Mouse (Mus musculus): ENCODE data around the gene Cdkn2c. TPM values are rescaled to one million over a fixed set of nuclear protein-coding genes. Genes with fewer than 3 reads are reported as not detected.
"Not testable (repeated sequence)": the region's sequence is repeated elsewhere in the genome, so short reads cannot be mapped to it uniquely, and the experiment has no call there.

Cdkn2c gene
- 3.9 and 6.0 TPM in 2 replicates for polyA plus RNA-seq (2012; rRNA removed)

DNA sequence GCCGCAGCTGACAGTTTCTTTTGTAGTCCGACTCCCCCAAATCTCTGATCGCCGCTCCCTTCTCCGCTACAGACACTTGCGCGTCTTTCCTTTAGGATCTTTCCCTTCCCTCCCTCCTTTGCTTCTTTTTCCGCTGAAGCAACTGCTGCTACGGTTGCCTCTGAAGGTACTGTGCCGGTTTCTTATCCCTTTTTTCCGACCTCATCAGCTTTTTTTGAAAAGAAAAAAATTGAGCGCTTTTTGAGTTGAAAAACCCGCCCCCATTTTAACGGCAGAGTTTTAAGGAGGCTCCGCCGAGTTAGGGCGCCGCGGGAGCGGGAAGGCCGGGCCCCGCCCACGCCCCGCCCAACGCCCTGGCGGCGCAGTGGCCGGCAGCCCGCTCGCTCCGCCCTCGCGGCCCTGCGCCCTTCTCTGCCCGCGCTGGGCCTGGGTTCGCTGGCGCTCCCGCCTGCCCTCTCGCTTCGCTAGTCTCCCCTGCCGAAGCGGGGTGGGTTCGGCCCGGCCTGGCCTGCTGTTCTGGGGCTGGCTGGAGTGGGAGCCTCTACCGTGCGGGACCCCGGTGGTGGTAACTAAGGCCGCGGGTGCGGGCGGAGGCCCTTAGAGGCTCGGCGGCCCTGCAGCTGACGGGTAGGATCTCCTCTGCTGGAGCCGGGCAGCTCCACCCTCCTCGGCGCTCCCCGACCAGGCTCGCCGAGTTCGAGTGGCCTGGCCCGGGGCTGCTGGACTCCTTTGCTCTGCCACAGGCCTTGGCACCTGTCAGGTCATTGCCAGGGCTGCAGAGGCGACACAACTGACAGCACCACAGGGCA lies at the start of gene Cdkn2c:
Gene Cdkn2c (minus strand): TSS at position 729 of the 809 bp plus-strand sequence.
- Histone ChIP-seq H3K4me3 (ENCODE audit: low read depth, low read length) (peak within 1 kb of the TSS; percentile 83), H3K36me3 (ENCODE audit: control insufficient read depth, insufficient read depth, low read length) (no peaks in the 10 kb centered on the region), H3K27ac (ENCODE audit: insufficient read depth, low read depth, low read length) (peak within 1 kb of the TSS; percentile 96), H3K4me1 (ENCODE audit: control insufficient read depth, insufficient read depth, insufficient read length, low read length) (no peaks in the 10 kb centered on the region), H3K27me3 (ENCODE audit: control insufficient read depth, insufficient read depth, low read length) (no peaks in the 10 kb centered on the region)
- under 1% methylated on average over 64 of the region's 64 CpGs for WGBS
- TF ChIP-seq POLR2A (IDR thresholded peaks at IDR 0.05; ENCODE audit: low read depth, low read length) = peak; percentile 90
- no peak for TF ChIP-seq CTCF (IDR thresholded peaks at IDR 0.05; ENCODE audit: extremely low read depth, insufficient read length, insufficient replicate concordance, low read depth, low read length)

DNA sequence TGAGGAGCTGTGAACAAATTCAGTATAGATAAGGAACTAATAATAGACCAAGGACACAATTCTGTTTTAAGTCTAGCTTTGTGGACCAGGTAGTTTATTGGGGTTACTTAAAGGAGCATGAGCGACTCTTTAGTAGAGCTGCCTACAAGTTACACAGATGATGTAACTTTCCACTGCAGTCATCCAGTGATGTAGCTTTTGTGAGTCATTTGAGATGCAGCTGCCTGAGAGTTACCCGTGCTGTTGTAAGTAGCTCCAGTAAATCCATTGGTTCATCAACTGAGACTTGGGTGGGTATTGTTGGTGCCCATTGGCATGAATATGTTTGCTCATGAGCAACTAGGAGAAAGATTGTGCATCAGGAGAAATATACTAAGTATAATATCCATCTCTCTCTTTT lies 38.4 kb upstream of the Cdkn2c start:
- Histone ChIP-seq H3K4me3 (ENCODE audit: low read depth, low read length) (no peak overlapping the region), H3K27me3 (ENCODE audit: control insufficient read depth, insufficient read depth, low read length) (no peaks in the 10 kb centered on the region), H3K36me3 (ENCODE audit: control insufficient read depth, insufficient read depth, low read length) (no peaks in the 10 kb centered on the region), H3K4me1 (ENCODE audit: control insufficient read depth, insufficient read depth, insufficient read length, low read length) (peaks cover 6% of the 10 kb centered on the region; the same call in 1 of the 2 replicates), H3K27ac (ENCODE audit: insufficient read depth, low read depth, low read length) (no peak overlapping the region)
- 84% methylated on average over 2 of the region's 2 CpGs for WGBS
- TF ChIP-seq CTCF (IDR thresholded peaks at IDR 0.05; ENCODE audit: extremely low read depth, insufficient read length, insufficient replicate concordance, low read depth, low read length) = no peak
- no peak for TF ChIP-seq POLR2A (IDR thresholded peaks at IDR 0.05; ENCODE audit: low read depth, low read length)

DNA sequence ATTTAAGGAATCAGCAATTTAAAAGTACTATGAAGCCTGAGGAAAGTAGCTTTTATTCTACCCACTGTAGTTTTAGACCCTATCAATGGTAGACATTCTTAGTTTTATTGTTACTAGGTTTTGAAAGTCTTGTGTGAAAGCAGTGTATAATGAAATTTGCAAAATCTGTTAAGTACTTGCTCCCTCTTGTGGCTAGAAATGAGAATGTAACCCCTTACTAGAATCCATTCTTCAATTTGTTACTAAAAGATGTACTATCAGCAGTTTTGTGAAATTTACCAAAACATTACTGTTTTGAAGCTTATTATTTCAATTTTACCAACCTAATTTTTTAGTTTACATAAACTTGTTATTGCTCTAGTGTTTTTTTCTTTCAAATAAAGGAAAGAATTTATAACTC lies 36.6 kb upstream of the Cdkn2c start:
- H3K4me1 ChIP-seq (ENCODE audit: control insufficient read depth, insufficient read depth, insufficient read length, low read length) = peaks cover 6% of the 10 kb centered on the region; the same call in 1 of the 2 replicates
- H3K36me3 ChIP-seq (ENCODE audit: control insufficient read depth, insufficient read depth, low read length) = no peaks in the 10 kb centered on the region
- no peak overlapping the region for H3K27ac ChIP-seq (ENCODE audit: insufficient read depth, low read depth, low read length)
- H3K4me3 ChIP-seq (ENCODE audit: low read depth, low read length) = no peak overlapping the region
- TF ChIP-seq POLR2A (IDR thresholded peaks at IDR 0.05; ENCODE audit: low read depth, low read length) = no peak
- TF ChIP-seq CTCF (IDR thresholded peaks at IDR 0.05; ENCODE audit: extremely low read depth, insufficient read length, insufficient replicate concordance, low read depth, low read length) = no peak
- H3K27me3 ChIP-seq (ENCODE audit: control insufficient read depth, insufficient read depth, low read length) = no peaks in the 10 kb centered on the region

- H3K36me3 ChIP-seq (ENCODE audit: control insufficient read depth, insufficient read depth, low read length); H3K4me3 ChIP-seq (ENCODE audit: low read depth, low read length); H3K4me1 ChIP-seq (ENCODE audit: control insufficient read depth, insufficient read depth, insufficient read length, low read length); H3K27ac ChIP-seq (ENCODE audit: insufficient read depth, low read depth, low read length); H3K27me3 ChIP-seq (ENCODE audit: control insufficient read depth, insufficient read depth, low read length): not testable (repeated sequence)
- 89% methylated on average over 3 of the region's 3 CpGs for WGBS
These were observed 33.7 kb upstream of the Cdkn2c start for GRCm38 (mm10) chr4:109700727-109701126.

DNA sequence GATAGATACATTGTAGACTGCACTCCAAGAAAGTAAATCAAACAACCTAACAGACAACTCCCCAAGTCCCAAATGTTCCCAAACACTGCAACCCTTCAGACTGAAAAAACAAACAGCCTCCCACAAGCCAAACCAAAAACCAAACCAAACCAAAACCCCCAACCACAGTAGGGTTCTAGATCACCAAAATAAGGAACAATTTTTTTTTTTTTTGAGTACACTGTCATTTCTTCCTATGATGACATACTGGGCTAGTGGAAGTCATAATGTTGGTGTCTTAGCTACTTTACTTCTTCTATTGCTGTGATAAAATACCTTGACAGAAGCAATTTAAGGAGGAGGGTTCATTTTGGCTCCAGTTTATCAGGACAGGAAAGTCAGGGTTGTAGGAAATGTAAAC lies 25.7 kb upstream of the Cdkn2c start:
- Histone ChIP-seq H3K27ac (ENCODE audit: insufficient read depth, low read depth, low read length) (no peak overlapping the region), H3K4me1 (ENCODE audit: control insufficient read depth, insufficient read depth, insufficient read length, low read length) (no peaks in the 10 kb centered on the region), H3K27me3 (ENCODE audit: control insufficient read depth, insufficient read depth, low read length) (no peaks in the 10 kb centered on the region), H3K4me3 (ENCODE audit: low read depth, low read length) (no peak overlapping the region), H3K36me3 (ENCODE audit: control insufficient read depth, insufficient read depth, low read length) (no peaks in the 10 kb centered on the region)
- TF ChIP-seq POLR2A (IDR thresholded peaks at IDR 0.05; ENCODE audit: low read depth, low read length) (no peak), CTCF (IDR thresholded peaks at IDR 0.05; ENCODE audit: extremely low read depth, insufficient read length, insufficient replicate concordance, low read depth, low read length) (no peak)

DNA sequence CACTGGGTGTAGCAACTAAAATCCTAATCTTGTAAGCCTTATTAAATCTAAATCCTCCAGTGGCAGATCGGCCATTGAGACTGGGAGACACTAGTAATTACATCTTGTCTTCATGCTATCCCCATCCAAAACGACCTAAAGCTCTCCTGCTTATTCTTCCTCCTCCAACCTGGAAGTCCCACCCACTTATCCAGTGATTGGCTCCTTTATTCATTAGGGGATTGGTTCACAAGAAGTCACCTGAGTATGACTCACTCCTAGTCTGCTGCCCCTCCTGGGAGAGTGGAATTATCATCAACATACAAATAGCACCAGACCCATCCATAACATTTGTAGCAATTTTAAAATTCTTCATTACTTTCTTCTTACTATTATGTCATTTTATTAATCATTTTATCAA lies 16.6 kb upstream of the Cdkn2c start:
- no peaks in the 10 kb centered on the region; the same call in 1 of the 2 replicates for H3K36me3 ChIP-seq (ENCODE audit: control insufficient read depth, insufficient read depth, low read length)
- TF ChIP-seq CTCF (IDR thresholded peaks at IDR 0.05; ENCODE audit: extremely low read depth, insufficient read length, insufficient replicate concordance, low read depth, low read length) (no peak), POLR2A (IDR thresholded peaks at IDR 0.05; ENCODE audit: low read depth, low read length) (no peak)
- WGBS = 64% methylated on average over 2 of the region's 2 CpGs

DNA sequence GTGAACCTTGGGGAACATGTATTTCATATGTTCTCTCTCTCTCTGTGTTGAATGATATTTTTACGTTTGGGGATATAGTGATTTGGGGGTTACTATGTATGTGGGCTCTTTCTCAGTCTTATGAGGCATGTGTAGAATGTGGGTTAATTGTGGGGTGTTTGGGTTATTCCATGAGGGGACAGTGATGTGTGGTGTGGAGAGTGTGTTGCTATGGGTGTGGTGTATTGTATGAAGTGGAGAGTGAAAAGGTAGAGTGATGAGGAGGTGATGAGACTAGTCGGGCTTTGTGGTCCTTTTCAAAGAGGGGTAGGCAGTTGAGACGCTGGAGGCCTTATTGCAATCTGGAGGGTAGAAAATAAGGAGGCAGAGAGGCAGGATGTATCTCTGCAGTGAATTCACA lies 10.2 kb upstream of the Cdkn2c start:
- no peaks in the 10 kb centered on the region for H3K27me3 ChIP-seq (ENCODE audit: control insufficient read depth, insufficient read depth, low read length)
- TF ChIP-seq CTCF (IDR thresholded peaks at IDR 0.05; ENCODE audit: extremely low read depth, insufficient read length, insufficient replicate concordance, low read depth, low read length) = no peak
- no peak for TF ChIP-seq POLR2A (IDR thresholded peaks at IDR 0.05; ENCODE audit: low read depth, low read length)
- H3K36me3 ChIP-seq (ENCODE audit: control insufficient read depth, insufficient read depth, low read length) = no peaks in the 10 kb centered on the region; the same call in 1 of the 2 replicates
- H3K4me3 ChIP-seq (ENCODE audit: low read depth, low read length) = peak overlapping the region; percentile 78
- WGBS = 3% methylated on average over 3 of the region's 3 CpGs
- no peaks in the 10 kb centered on the region; the same call in 1 of the 2 replicates for H3K4me1 ChIP-seq (ENCODE audit: control insufficient read depth, insufficient read depth, insufficient read length, low read length)
- peak overlapping the region; percentile 59 for H3K27ac ChIP-seq (ENCODE audit: insufficient read depth, low read depth, low read length)

More for the DNA sequence above, 16.6 kb upstream of the Cdkn2c start:
- H3K4me3 ChIP-seq (ENCODE audit: low read depth, low read length) = no peak overlapping the region
- H3K27me3 ChIP-seq (ENCODE audit: control insufficient read depth, insufficient read depth, low read length) = no peaks in the 10 kb centered on the region
- no peaks in the 10 kb centered on the region for H3K4me1 ChIP-seq (ENCODE audit: control insufficient read depth, insufficient read depth, insufficient read length, low read length)
- no peak overlapping the region for H3K27ac ChIP-seq (ENCODE audit: insufficient read depth, low read depth, low read length)

Data from small intestine, adult 2 months (tissue).